Mouse (Mus musculus): ENCODE data around the gene Rita1. TPM values are rescaled to one million over a fixed set of nuclear protein-coding genes. Genes with fewer than 3 reads are reported as not detected.

The Rita1 gene
- polyA plus RNA-seq, 1 experiment from 2014 or later = 33.1 TPM

DNA sequence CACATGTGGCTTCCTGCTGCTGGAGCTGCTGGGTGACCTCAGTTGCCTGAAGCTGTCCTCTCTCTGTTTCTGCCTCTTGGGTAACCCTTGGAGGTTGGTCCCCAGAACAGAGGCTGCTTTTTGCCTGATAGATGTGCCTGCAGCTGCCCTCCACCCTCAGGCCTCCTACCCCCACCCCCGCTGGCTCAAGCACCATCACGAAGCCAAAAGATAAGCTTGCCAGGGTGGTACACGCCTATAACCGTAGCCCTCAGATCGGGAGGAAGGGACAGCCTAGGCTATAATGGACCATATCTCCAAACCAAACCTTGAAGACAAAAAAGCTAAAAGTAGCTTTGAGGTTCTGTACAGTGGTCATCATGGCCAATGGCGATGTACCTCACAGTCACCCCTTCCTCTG lies 12.8 kb downstream of the Rita1 start:
- no peak for ATAC-seq

DNA sequence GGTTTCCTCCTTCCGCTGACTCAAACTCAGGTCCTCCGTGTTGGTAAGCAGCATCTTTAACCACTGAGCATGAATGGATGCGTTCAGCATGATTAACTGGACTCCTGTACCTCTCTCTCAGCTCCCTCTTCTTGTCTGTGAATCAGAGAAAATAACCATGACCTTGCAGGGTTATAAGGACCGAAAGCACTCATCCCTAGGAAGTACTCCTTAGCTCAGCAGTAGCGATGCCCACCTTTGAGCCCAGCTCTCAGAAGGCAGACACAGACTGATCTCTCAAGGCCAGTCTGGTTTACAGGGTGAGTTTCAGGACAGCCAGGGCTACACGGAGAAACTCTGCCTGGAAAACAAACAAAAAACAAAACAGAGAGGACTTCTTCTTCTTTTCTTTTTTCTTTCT lies 17.9 kb downstream of the Rita1 start:
- Histone ChIP-seq H3K4me3 (ENCODE audit: low read depth, low read length) (no peak overlapping the region), H3K4me2 (ENCODE audit: low read length) (no peak overlapping the region), H3K9me3 (replicated peaks; ENCODE audit: control insufficient read depth, low read length, poor library complexity, severe bottlenecking) (no peaks in the 10 kb centered on the region), H3K27me3 (ENCODE audit: control insufficient read depth, insufficient read depth, low read depth, low read length) (no peaks in the 10 kb centered on the region), H3K36me3 (ENCODE audit: control insufficient read depth, insufficient read depth, low read length) (no peaks in the 10 kb centered on the region), H3K27ac (ENCODE audit: low read length) (no peak overlapping the region), H3K4me1 (ENCODE audit: control insufficient read depth, insufficient read depth, low read length) (no peaks in the 10 kb centered on the region), H3K9ac (ENCODE audit: low read depth, low read length) (no peak overlapping the region)
- WGBS = 93% methylated on average over 6 of the region's 6 CpGs
- ATAC-seq = no peak

More for the DNA sequence above, 12.8 kb downstream of the Rita1 start:
- Histone ChIP-seq H3K27me3 (ENCODE audit: control insufficient read depth, insufficient read depth, low read depth, low read length) (no peaks in the 10 kb centered on the region), H3K4me2 (ENCODE audit: low read length) (no peak overlapping the region), H3K36me3 (ENCODE audit: control insufficient read depth, insufficient read depth, low read length) (no peaks in the 10 kb centered on the region), H3K4me1 (ENCODE audit: control insufficient read depth, insufficient read depth, low read length) (no peaks in the 10 kb centered on the region), H3K9me3 (replicated peaks; ENCODE audit: control insufficient read depth, low read length, poor library complexity, severe bottlenecking) (no peaks in the 10 kb centered on the region), H3K4me3 (ENCODE audit: low read depth, low read length) (no peak overlapping the region), H3K27ac (ENCODE audit: low read length) (no peak overlapping the region), H3K9ac (ENCODE audit: low read depth, low read length) (no peak overlapping the region)
- WGBS = 95% methylated on average over 6 of the region's 6 CpGs

DNA sequence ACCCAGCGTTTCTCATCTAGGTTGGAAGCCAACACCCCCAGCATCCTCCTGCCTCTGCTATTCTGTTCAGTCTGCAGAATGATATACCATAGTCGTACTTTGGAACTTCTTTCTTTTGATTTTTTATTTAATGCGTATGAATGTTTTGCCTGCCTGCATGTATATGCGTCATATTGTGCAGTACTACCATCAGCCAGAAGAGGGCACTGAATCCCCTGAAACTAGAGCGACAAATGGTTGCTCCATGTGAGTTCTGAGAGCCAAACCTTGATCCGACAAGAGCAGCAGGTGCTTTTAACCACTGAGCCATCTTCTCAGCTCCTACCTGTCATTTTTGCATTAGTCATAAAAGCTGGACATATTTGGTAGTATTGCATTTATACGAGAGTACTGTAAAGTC lies 20.2 kb downstream of the Rita1 start:
- H3K27ac ChIP-seq (ENCODE audit: low read length) = no peak overlapping the region
- no peak for ATAC-seq
- H3K4me2 ChIP-seq (ENCODE audit: low read length) = no peak overlapping the region
- H3K9ac ChIP-seq (ENCODE audit: low read depth, low read length) = no peak overlapping the region
- no peak overlapping the region for H3K4me3 ChIP-seq (ENCODE audit: low read depth, low read length)
- H3K27me3 ChIP-seq (ENCODE audit: control insufficient read depth, insufficient read depth, low read depth, low read length) = no peaks in the 10 kb centered on the region
- H3K4me1 ChIP-seq (ENCODE audit: control insufficient read depth, insufficient read depth, low read length) = peaks cover 10% of the 10 kb centered on the region
- no peaks in the 10 kb centered on the region for H3K9me3 ChIP-seq (replicated peaks; ENCODE audit: control insufficient read depth, low read length, poor library complexity, severe bottlenecking)
- WGBS = 74% methylated on average over 7 of the region's 7 CpGs
- H3K36me3 ChIP-seq (ENCODE audit: control insufficient read depth, insufficient read depth, low read length) = no peaks in the 10 kb centered on the region

DNA sequence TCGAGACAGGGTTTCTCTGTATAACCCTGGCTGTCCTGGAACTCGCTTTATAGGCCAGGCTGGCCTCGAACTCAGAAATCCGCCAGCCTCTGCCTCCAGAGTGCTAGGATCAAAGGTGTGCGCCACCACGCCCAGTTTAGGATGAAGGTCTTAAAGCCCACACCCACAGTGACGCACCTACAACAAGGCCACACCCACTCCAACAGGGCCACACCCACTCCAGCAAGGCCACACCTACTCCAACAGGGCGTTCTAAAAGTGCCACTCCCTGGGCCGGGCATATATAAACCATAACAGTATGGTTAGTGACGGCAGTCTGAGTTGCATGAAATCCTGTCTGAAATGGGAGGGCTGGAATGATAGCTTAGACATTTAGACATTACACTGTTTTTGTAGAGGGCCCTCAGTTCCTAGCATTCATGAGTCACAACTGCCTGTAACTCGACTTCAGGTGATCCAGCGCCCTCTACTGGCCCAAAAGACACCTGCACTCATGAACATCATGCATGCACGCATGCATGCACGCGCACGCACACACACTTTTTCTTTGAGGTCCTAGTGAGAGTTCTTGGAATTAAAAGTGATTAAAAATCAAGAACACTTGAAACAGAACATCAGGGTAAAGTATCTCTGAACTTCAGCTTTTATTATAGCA lies 21.9 kb downstream of the Rita1 start:
- H3K9me3 ChIP-seq (replicated peaks; ENCODE audit: control insufficient read depth, low read length, poor library complexity, severe bottlenecking) = no peaks in the 10 kb centered on the region
- no peaks in the 10 kb centered on the region for H3K36me3 ChIP-seq (ENCODE audit: control insufficient read depth, insufficient read depth, low read length)
- no peak overlapping the region for H3K27ac ChIP-seq (ENCODE audit: low read length)
- no peaks in the 10 kb centered on the region for H3K27me3 ChIP-seq (ENCODE audit: control insufficient read depth, insufficient read depth, low read depth, low read length)
- 78% methylated on average over 16 of the region's 16 CpGs for WGBS
- no peak overlapping the region for H3K4me2 ChIP-seq (ENCODE audit: low read length)
- H3K4me3 ChIP-seq (ENCODE audit: low read depth, low read length) = no peak overlapping the region
- H3K9ac ChIP-seq (ENCODE audit: low read depth, low read length) = no peak overlapping the region
- ATAC-seq = no peak
- peaks cover 12% of the 10 kb centered on the region for H3K4me1 ChIP-seq (ENCODE audit: control insufficient read depth, insufficient read depth, low read length)

DNA sequence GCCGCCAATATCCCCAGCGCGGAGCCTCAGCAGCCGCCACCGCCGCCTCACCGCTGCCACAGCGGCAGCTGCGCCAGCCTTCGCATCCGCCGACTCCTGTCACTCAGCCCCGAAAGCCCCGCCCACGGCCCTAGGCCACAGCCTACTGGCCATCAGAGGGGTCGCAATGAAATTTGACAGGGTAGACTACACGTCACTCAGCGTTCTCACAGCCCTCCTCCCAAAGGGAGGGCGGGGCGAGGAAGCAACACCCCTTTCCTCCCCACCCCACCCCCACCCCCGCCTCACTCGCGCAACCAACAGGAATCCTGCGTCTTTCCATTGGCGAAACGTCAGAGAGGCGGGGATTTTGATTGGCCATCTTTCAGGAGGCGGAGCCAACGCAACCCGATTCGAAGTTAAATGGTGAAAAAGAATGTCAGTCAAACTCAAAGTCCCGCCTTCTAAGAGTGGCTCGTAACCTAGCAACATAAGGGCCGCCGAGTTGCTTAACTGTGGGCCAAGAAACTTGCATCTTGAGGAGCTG lies 23.8 kb downstream of the Rita1 start, which contains the start of the genes Tpcn1 and Iqcd:
Tpcn1 (minus strand) TSS at position 105 of the 526 bp plus-strand sequence.
Iqcd (plus strand) TSS at position 448 of the 526 bp plus-strand sequence.
- Histone ChIP-seq H3K4me3 (ENCODE audit: low read depth, low read length) (peak within 1 kb of the TSS; percentile 79), H3K4me1 (ENCODE audit: control insufficient read depth, insufficient read depth, low read length) (peaks cover 12% of the 10 kb centered on the region), H3K9me3 (replicated peaks; ENCODE audit: control insufficient read depth, low read length, poor library complexity, severe bottlenecking) (no peaks in the 10 kb centered on the region), H3K27ac (ENCODE audit: low read length) (peak within 1 kb of the TSS; percentile 77), H3K4me2 (ENCODE audit: low read length) (peak within 1 kb of the TSS; percentile 99), H3K36me3 (ENCODE audit: control insufficient read depth, insufficient read depth, low read length) (no peaks in the 10 kb centered on the region; the same call in 1 of the 2 replicates), H3K9ac (ENCODE audit: low read depth, low read length) (peak within 1 kb of the TSS; percentile 92), H3K27me3 (ENCODE audit: control insufficient read depth, insufficient read depth, low read depth, low read length) (no peaks in the 10 kb centered on the region)
- peak; percentile 97 for ATAC-seq
- WGBS = under 1% methylated on average over 34 of the region's 35 CpGs

DNA sequence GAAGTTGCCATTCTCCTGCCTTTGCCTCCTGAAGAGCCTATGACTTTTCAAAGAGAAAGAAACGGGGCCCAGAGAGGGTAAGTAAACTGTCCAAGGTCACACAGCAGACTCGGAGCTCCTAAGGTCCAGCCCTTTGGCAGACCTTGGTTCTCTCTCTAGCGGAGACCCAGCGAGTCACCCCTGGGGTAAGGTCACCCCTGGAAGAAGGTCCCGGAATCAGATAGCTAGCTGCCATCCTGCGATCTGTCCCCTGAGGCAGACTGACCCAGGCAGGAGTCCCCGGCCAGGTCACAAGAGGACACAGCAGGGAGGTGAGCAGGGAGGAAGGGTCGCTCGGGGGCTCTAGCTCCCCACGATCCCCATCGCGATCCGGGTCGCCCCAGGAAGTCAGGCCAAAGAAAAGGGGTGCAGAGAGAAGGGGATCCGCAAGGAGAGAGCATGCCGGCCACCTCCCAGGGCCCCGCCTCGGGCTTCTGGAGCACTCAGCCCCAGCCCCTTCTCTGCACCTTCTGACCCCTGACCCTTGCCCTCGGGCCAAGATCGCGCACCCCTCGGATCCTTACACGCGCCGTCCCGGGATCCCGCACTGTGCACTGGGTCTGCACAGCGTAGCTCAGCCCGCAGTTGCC lies 24.3 kb downstream of the Rita1 start:
- H3K36me3 ChIP-seq (ENCODE audit: control insufficient read depth, insufficient read depth, low read length) = peaks cover 3% of the 10 kb centered on the region; the same call in 1 of the 2 replicates
- peak; percentile 4; the same call in 1 of the 2 replicates for ATAC-seq

DNA sequence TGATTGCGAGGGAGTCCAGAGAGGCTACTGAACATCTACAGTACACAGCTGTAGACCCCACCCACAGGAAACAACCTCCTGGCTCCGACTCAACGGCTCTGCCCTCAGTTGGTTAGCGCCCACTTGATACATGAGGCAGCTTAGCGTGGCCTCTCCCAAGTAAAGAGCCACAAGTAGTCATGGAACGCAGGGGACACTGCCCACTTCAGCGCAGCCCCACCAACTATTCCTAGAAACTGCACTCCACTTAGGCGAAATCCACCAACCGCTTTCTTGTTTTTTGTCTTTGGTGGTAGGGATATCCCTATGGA lies 24.8 kb downstream of the Rita1 start:
- Histone ChIP-seq H3K27ac (ENCODE audit: low read length) (no peak overlapping the region), H3K4me2 (ENCODE audit: low read length) (peak overlapping the region; percentile 99), H3K27me3 (ENCODE audit: control insufficient read depth, insufficient read depth, low read depth, low read length) (no peaks in the 10 kb centered on the region), H3K4me3 (ENCODE audit: low read depth, low read length) (peak overlapping the region; percentile 79), H3K4me1 (ENCODE audit: control insufficient read depth, insufficient read depth, low read length) (peaks cover 12% of the 10 kb centered on the region), H3K9me3 (replicated peaks; ENCODE audit: control insufficient read depth, low read length, poor library complexity, severe bottlenecking) (no peaks in the 10 kb centered on the region), H3K36me3 (ENCODE audit: control insufficient read depth, insufficient read depth, low read length) (peaks cover 3% of the 10 kb centered on the region; the same call in 1 of the 2 replicates), H3K9ac (ENCODE audit: low read depth, low read length) (peak overlapping the region; percentile 92)
- WGBS = 34% methylated on average over 9 of the region's 9 CpGs
- ATAC-seq = no peak

More for the DNA sequence above, 24.3 kb downstream of the Rita1 start:
- Histone ChIP-seq H3K27ac (ENCODE audit: low read length) (peak overlapping the region; percentile 77), H3K4me3 (ENCODE audit: low read depth, low read length) (peak overlapping the region; percentile 79), H3K9ac (ENCODE audit: low read depth, low read length) (peak overlapping the region; percentile 92), H3K4me2 (ENCODE audit: low read length) (peak overlapping the region; percentile 99), H3K27me3 (ENCODE audit: control insufficient read depth, insufficient read depth, low read depth, low read length) (no peaks in the 10 kb centered on the region), H3K9me3 (replicated peaks; ENCODE audit: control insufficient read depth, low read length, poor library complexity, severe bottlenecking) (no peaks in the 10 kb centered on the region), H3K4me1 (ENCODE audit: control insufficient read depth, insufficient read depth, low read length) (peaks cover 12% of the 10 kb centered on the region)
- 3% methylated on average over 26 of the region's 29 CpGs for WGBS

DNA sequence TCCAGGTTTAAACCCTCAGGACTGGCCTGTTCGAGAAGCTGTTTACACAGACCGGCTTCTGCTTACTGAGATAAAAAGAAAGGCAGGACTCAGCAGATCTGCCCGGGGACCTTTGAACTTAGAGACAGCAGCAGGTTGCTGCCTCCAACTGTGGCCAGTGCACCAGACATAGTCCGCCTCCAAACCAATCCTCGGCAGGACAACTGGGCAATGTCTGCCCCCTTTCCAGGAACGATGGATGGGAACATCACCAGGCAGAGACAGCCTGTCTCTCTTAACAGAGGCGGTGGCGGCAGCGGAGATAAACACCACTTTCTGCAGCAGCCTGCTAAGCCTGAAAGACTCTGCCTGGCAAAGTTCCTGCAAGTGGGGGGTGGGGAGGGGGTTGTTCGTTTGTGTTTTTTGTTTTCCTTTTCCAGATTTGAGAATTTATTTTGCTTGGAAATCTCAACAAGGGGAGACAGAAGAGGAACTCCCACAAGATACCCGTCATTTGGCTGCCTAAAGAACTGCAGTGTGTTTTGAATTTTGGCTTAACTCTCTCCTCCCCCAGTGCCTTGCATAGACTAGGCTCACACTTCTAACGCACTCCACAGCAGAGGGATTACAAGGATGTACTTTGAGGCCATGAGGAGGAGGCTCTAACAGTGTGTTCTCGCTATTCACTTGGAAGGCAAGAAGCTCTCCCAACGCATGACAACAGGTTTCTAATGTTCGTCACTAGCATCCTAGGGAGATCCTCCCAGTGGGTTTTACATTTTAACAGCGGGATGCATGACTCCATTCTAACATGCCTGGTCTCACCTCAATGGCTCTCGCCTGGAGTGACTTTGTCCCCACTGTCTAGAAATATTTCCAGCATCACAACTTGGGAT lies 25.4 kb downstream of the Rita1 start:
- 8% methylated on average over 17 of the region's 17 CpGs for WGBS
- Histone ChIP-seq H3K4me2 (ENCODE audit: low read length) (peak overlapping the region; percentile 99), H3K9ac (ENCODE audit: low read depth, low read length) (no peak overlapping the region), H3K27ac (ENCODE audit: low read length) (no peak overlapping the region), H3K9me3 (replicated peaks; ENCODE audit: control insufficient read depth, low read length, poor library complexity, severe bottlenecking) (no peaks in the 10 kb centered on the region), H3K27me3 (ENCODE audit: control insufficient read depth, insufficient read depth, low read depth, low read length) (no peaks in the 10 kb centered on the region), H3K36me3 (ENCODE audit: control insufficient read depth, insufficient read depth, low read length) (peaks cover 3% of the 10 kb centered on the region; the same call in 1 of the 2 replicates), H3K4me1 (ENCODE audit: control insufficient read depth, insufficient read depth, low read length) (peaks cover 12% of the 10 kb centered on the region), H3K4me3 (ENCODE audit: low read depth, low read length) (peak overlapping the region; percentile 79; the same call in 1 of the 2 replicates)
- ATAC-seq = no peak
